Mouse (Mus musculus) myocyte (in vitro differentiated cells): ENCODE results near the gene 4930578C19Rik. TPM values are rescaled to one million over a fixed set of nuclear protein-coding genes. Genes with fewer than 3 reads are reported as not detected.
"Not testable (repeated sequence)": the region's sequence is repeated elsewhere in the genome, so short reads cannot be mapped to it uniquely, and the experiment has no call there.

Source experiments
- H3K27me3 ChIP-seq: one replicate; pipeline ENCODE4 v1.6.1; 2011; ENCODE audit not compliant: control insufficient read depth, insufficient read depth, insufficient read length
- H3K36me3 ChIP-seq: one replicate; pipeline ENCODE4 v1.6.1; 2011; ENCODE audit not compliant: control insufficient read depth, insufficient read depth
- H3K4me2 ChIP-seq: one replicate; pipeline ENCODE4 v1.6.1; 2011; ENCODE audit warnings: low read depth, control low read depth
- H3K4me3 ChIP-seq: one replicate; pipeline ENCODE4 v1.5.1; 2011; ENCODE audit warnings: mild to moderate bottlenecking, control low read depth, moderate library complexity
- H3K79me2 ChIP-seq: one replicate; pipeline ENCODE4 v1.6.1; 2011; ENCODE audit not compliant: control insufficient read depth, insufficient read depth
- H3ac ChIP-seq: one replicate; pipeline ENCODE4 v1.6.1; 2011; ENCODE audit not compliant: control insufficient read depth, insufficient read length
- E2F4 ChIP-seq: IDR thresholded peaks from one replicate; pipeline ENCODE4 v1.6.1; 2011; ENCODE audit warnings: mild to moderate bottlenecking, control low read depth, moderate library complexity; ENCODE audit not compliant: insufficient read depth
- MAX ChIP-seq: IDR thresholded peaks from one replicate; pipeline ENCODE4 v1.6.1; 2011; ENCODE audit warnings: low read depth, mild to moderate bottlenecking, control low read depth
- MYOG ChIP-seq, 3 experiments: IDR thresholded peaks; one replicate each; pipeline ENCODE4 v1.6.1; 2011; ENCODE audit warnings: control low read depth in 2 of 3, low read depth in 2 of 3, mild to moderate bottlenecking in 2 of 3; ENCODE audit not compliant: insufficient read length in 2 of 3, control insufficient read depth in 1 of 3, insufficient read depth in 1 of 3
- POLR2A ChIP-seq: IDR thresholded peaks from one replicate; pipeline ENCODE4 v1.6.1; 2011; ENCODE audit warnings: low read depth, mild to moderate bottlenecking, control low read depth, moderate library complexity; ENCODE audit not compliant: insufficient read length
- POLR2AphosphoS2 ChIP-seq: IDR thresholded peaks from one replicate; pipeline ENCODE4 v1.6.1; 2011; ENCODE audit warnings: low read depth, control low read depth; ENCODE audit not compliant: insufficient read length
- REST ChIP-seq: IDR thresholded peaks from one replicate; pipeline ENCODE4 v1.6.1; 2011; ENCODE audit warnings: mild to moderate bottlenecking, control low read depth, moderate library complexity; ENCODE audit not compliant: insufficient read depth, insufficient read length
- SRF ChIP-seq: IDR thresholded peaks from one replicate; pipeline ENCODE4 v1.6.1; 2011; ENCODE audit warnings: low read depth; ENCODE audit not compliant: control insufficient read depth, insufficient read length
- TCF12 ChIP-seq: IDR thresholded peaks from one replicate; pipeline ENCODE4 v1.6.1; 2011; ENCODE audit warnings: mild to moderate bottlenecking, control low read depth; ENCODE audit not compliant: poor library complexity, insufficient read depth, severe bottlenecking
- TCF3 ChIP-seq: IDR thresholded peaks from one replicate; pipeline ENCODE4 v1.6.1; 2011; ENCODE audit warnings: low read depth, control low read depth; ENCODE audit not compliant: insufficient read length
- USF1 ChIP-seq: IDR thresholded peaks from one replicate; pipeline ENCODE4 v1.6.1; 2011; ENCODE audit warnings: low read depth, mild to moderate bottlenecking, control low read depth, moderate library complexity
- polyA plus RNA-seq: library from polyadenylated mRNA; unstranded; fragments of >200 nt; fragmentation: generic; extraction: Trizol; gene quantifications from one replicate; pipeline ENCODE4 v1.2.1, GENCODE M21; 2012; ENCODE audit warnings: missing spikeins

4930578C19Rik gene
- polyA plus RNA-seq, 1 experiment, result not detected

DNA sequence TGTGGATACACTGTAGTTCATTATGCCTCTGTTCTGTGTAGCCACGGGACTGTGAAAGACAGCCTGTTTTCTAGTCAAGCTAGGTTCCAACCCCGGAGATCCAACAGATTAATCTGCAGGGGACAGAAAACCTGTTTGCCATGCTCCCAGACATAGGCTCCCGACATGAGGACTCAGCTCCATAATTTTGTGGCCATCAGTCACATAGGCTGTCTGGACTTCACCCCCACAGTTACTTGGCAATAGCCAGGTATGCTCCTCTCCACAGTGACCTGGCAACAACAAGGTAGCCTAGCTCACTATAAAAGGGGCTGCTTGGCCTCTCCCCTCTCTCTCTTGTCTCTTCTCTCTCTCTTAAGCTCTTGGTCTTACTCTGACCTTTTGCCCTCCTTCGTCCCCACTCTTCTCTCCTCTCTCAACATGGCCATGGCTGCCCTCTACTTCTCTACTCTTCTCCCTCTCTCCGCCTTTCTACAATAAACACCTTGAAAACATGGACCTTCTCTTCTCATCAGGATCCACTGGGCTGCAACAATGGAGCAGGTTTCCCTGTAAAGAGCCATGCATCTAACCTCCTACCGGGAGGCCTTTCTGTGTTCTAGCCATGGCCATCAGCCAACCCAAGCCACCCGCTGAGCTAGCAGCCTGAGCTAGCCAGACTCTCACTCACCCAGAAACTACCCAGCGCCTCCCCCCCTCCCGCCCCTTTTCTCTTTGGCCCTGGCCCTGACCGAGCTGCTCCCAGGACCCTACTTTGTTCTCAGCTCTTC, 49.9 kb downstream of the 4930578C19Rik start:
- H3K79me2 ChIP-seq, result no peaks in the 10 kb centered on the region
- H3K4me3 ChIP-seq, result no peak overlapping the region
- no peak overlapping the region for H3K4me2 ChIP-seq
- TF ChIP-seq REST, result no peak
- no peak overlapping the region for H3ac ChIP-seq
- no peaks in the 10 kb centered on the region for H3K36me3 ChIP-seq
- no peaks in the 10 kb centered on the region for H3K27me3 ChIP-seq

DNA sequence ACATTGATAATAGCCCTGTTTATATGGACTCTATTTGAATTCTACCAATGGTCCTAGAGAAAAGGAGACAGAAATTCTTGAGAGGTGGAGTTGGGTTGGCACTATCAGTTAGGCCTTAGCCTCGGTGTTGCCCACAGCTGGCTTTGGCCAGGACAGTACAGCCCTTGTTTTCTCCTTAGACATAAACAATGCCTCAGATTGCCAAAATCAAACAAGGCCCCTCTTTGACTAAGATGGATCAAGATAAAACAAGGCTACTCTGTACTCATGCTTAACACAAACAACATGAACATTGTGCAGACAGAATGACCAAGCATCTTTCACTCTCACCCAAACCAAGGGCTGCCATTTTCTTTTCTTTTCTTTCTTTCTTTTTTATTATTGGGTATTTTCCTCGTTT, 51.6 kb downstream of the 4930578C19Rik start:
- H3K27me3 ChIP-seq, result no peaks in the 10 kb centered on the region
- no peak overlapping the region for H3K4me2 ChIP-seq
- no peaks in the 10 kb centered on the region for H3K36me3 ChIP-seq
- no peaks in the 10 kb centered on the region for H3K79me2 ChIP-seq
- H3ac ChIP-seq, result no peak overlapping the region
- H3K4me3 ChIP-seq, result no peak overlapping the region
- TF ChIP-seq E2F4, result no peak

DNA sequence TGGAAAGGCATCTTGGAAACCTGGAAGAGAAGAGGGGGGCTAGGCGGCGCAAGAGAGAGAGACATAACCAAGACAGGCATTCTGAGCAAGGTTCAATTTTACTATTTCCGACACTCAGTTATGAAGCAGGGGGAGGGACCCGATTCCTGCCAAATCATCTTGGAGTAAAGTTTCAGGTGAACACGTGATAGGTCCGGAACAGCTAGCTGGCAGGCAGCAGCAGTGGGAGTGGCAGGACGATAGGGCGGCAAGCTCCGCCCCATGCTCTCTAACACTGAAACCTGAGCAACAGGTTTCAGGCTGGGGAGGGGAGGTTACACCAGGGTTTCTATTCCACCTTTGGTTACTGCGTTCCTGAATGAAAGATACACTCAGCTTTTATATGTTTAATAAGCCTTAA, 58.9 kb downstream of the 4930578C19Rik start:
- TF ChIP-seq TCF12, result no peak
- no peak for TF ChIP-seq USF1
- TF ChIP-seq TCF3, result no peak
- no peak for TF ChIP-seq MYOG (IDR thresholded peaks at IDR 0.05; ENCODE audit: control insufficient read depth in 1 of 3, insufficient read depth in 1 of 3, insufficient read length in 2 of 3, low read depth in 2 of 3)
- TF ChIP-seq MAX, result no peak
- TF ChIP-seq POLR2AphosphoS2, result no peak
- TF ChIP-seq REST, result no peak
- no peaks in the 10 kb centered on the region for H3K79me2 ChIP-seq
- no peak overlapping the region for H3K4me3 ChIP-seq
- H3K4me2 ChIP-seq, result no peak overlapping the region
- H3K27me3 ChIP-seq, result no peaks in the 10 kb centered on the region
- H3ac ChIP-seq, result no peak overlapping the region
- no peaks in the 10 kb centered on the region for H3K36me3 ChIP-seq

DNA sequence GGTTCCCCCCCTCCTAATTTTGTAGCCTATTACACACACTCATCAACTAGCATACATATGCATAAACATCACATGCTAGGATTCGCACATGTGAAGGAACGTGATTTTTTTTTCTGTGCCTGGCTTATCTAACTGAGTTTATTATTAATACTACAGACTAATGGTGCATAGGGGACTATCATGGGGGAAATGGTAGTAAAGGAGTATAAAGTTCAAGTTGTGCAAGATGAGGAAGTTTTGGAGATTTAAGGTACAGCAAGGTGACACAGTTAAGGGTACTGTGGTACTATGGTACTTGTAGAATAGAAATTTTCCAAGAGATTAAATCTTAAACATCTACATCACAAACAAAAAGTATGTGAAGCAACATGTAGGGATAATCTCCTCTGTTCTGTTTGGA, 64.5 kb downstream of the 4930578C19Rik start:
- TF ChIP-seq POLR2A (no peak), TCF12 (no peak), POLR2AphosphoS2 (no peak), SRF (no peak), MYOG (IDR thresholded peaks at IDR 0.05; ENCODE audit: control insufficient read depth in 1 of 3, insufficient read depth in 1 of 3, insufficient read length in 2 of 3, low read depth in 2 of 3) (no peak)
- no peaks in the 10 kb centered on the region for H3K36me3 ChIP-seq
- H3K4me3 ChIP-seq, result no peak overlapping the region
- H3K27me3 ChIP-seq, result no peaks in the 10 kb centered on the region
- no peaks in the 10 kb centered on the region for H3K79me2 ChIP-seq
- H3K4me2 ChIP-seq, result no peak overlapping the region
- no peak overlapping the region for H3ac ChIP-seq

DNA sequence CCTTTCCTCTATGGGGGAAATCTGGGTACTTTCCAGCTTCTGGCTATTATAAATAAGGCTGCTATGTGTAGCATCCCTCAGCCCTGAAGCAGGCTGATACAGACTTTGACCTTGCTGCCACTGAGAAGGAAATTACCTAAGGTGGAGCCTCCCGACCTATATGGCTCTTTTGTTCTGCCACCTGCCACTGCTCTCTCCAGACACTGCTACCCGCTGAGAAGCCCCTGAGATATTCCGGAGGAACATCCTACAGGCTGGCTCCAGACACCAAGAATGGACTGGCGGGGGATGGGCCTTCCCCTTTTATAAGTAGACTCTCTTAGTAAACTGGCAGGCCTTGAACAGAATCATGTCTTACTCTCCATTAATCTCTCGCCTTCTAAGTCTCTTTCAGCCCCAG, 77.0 kb downstream of the 4930578C19Rik start:
- not testable (repeated sequence) for H3K27me3 ChIP-seq, H3ac ChIP-seq, H3K4me2 ChIP-seq, H3K36me3 ChIP-seq, H3K79me2 ChIP-seq, H3K4me3 ChIP-seq
